Mouse (Mus musculus): ENCODE results near the gene Nat8f5.

DNA sequence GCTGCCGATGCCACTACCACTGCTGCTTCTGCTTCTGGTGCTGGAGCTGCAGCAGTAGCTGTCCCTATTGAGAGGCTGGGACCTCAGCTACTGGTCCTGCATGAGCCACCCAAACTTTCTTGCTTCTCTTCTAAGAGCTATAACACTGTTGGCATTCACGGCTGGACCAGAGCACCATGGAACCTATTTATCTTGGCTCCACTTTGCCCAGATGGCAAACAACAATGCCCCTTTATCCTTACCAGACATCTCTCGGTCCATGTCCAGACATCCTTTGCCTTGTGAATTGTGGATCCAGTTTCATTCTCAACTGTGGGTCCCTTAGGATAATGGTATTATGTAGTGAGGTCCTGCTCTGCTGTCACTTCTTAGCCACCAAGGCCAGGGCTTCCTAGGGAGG is 40.5 kb upstream of the Nat8f5 start:
- no peak for TF ChIP-seq GATA1 (IDR thresholded peaks at IDR 0.05; ENCODE audit: borderline replicate concordance, low read length)
- no peak for TF ChIP-seq FLI1 (IDR thresholded peaks at IDR 0.05; ENCODE audit: low read length)
